Mouse (Mus musculus) hindlimb bud, embryonic 11.5 days (tissue): Measurements from ENCODE around the gene Oaz3.

Experiments
- DNase-seq: peaks from one replicate; pipeline ENCODE4 v3.0.0-alpha.2; 2012; ENCODE audit warnings: low read depth, low spot score; ENCODE audit errors: extremely low spot score

Oaz3 gene

GRCm38 (mm10) chr3:94389420-94389819 is 54.3 kb downstream of the Oaz3 start:
- no peak for DNase-seq

GRCm38 (mm10) chr3:94388047-94388446 is 55.7 kb downstream of the Oaz3 start:
- DNase-seq, result no peak

- DNase-seq, result no peak
Measured at GRCm38 (mm10) chr3:94387391-94387790, 56.3 kb downstream of the Oaz3 start.

- no peak for DNase-seq
Measured at GRCm38 (mm10) chr3:94386671-94387070, 57.0 kb downstream of the Oaz3 start.

- DNase-seq, result no peak
Measured at GRCm38 (mm10) chr3:94383476-94383875, 60.2 kb downstream of the Oaz3 start.
